Mouse (Mus musculus) CH12.LX (cell line): ENCODE measurements around the gene Nrn1. TPM values are rescaled to one million over a fixed set of nuclear protein-coding genes. Genes with fewer than 3 reads are reported as not detected.

Source experiments
- DNase-seq: peaks from one replicate; pipeline ENCODE4 v3.0.0-alpha.2; 2013; ENCODE audit errors: extremely low read depth
- H3K27ac ChIP-seq: 2 replicates; pipeline ENCODE4 v1.5.1; 2012; ENCODE audit warnings: low read depth, mild to moderate bottlenecking, control low read depth, moderate library complexity; ENCODE audit not compliant: insufficient read depth
- H3K27me3 ChIP-seq: replicated peaks from 2 replicates; pipeline ENCODE3; 2012; ENCODE audit warnings: inconsistent platforms
- H3K36me3 ChIP-seq, 2 experiments: replicated peaks in 1 of 2; 2 replicates each; pipeline versions ENCODE3 to v1.6.1; 2012; ENCODE audit warnings: inconsistent platforms in 1 of 2, low read length in 1 of 2, mild to moderate bottlenecking in 1 of 2, mixed read lengths in 1 of 2, moderate library complexity in 1 of 2; ENCODE audit not compliant: control insufficient read depth in 1 of 2, insufficient read depth in 1 of 2
- H3K4me1 ChIP-seq, 2 experiments: 2 replicates each; pipeline ENCODE4 v1.6.1; 2012; ENCODE audit warnings: inconsistent platforms in 1 of 2, moderate library complexity in 1 of 2; ENCODE audit not compliant: insufficient read depth in 2 of 2, control insufficient read depth in 1 of 2
- H3K4me2 ChIP-seq: 2 replicates; pipeline ENCODE4 v1.6.1; 2012; ENCODE audit warnings: low read depth, mild to moderate bottlenecking, control low read depth; ENCODE audit not compliant: poor library complexity, insufficient read depth, severe bottlenecking
- H3K4me3 ChIP-seq, 3 experiments: fragments of 150-350 bp in 1 of 3; sonication (generic) in 1 of 3; replicated peaks in 1 of 3; 2 replicates each; pipeline versions ENCODE3 to v1.5.1; 2011 to 2012; ENCODE audit warnings: low read depth in 2 of 3, low read length in 2 of 3, mild to moderate bottlenecking in 2 of 3, moderate library complexity in 2 of 3, control low read depth in 1 of 3, improper control_type of control experiment in 1 of 3, inconsistent platforms in 1 of 3, mixed read lengths in 1 of 3; ENCODE audit not compliant: poor library complexity in 1 of 3
- H3K79me2 ChIP-seq: replicated peaks from 2 replicates; pipeline ENCODE4 v1.6.1; 2012; ENCODE audit warnings: mild to moderate bottlenecking, moderate library complexity; ENCODE audit not compliant: control insufficient read depth, poor library complexity, insufficient read depth, severe bottlenecking; ENCODE audit errors: extremely low read depth
- H3K9ac ChIP-seq: 2 replicates; pipeline ENCODE4 v1.6.1; 2012; ENCODE audit warnings: low read depth, mild to moderate bottlenecking, control low read depth, moderate library complexity; ENCODE audit not compliant: insufficient read depth
- H3K9me3 ChIP-seq: replicated peaks from 2 replicates; pipeline ENCODE3; 2012; ENCODE audit warnings: low read length, inconsistent platforms, mixed read lengths
- CHD2 ChIP-seq: IDR thresholded peaks from 2 replicates; pipeline ENCODE4 v1.6.1; 2011; ENCODE audit warnings: low read length, improper control_type of control experiment
- ELF1 ChIP-seq: IDR thresholded peaks from 2 replicates; pipeline ENCODE4 v1.6.1; 2014; ENCODE audit warnings: low read depth, mild to moderate bottlenecking, inconsistent platforms, low read length, improper control_type of control experiment
- EP300 ChIP-seq: IDR thresholded peaks from 2 replicates; pipeline ENCODE4 v1.6.1; 2011; ENCODE audit warnings: low read length, improper control_type of control experiment
- HCFC1 ChIP-seq: IDR thresholded peaks from 2 replicates; pipeline ENCODE4 v1.6.1; 2012; ENCODE audit warnings: low read depth, mild to moderate bottlenecking, inconsistent platforms, low read length, improper control_type of control experiment
- IRF4 ChIP-seq: IDR thresholded peaks from 2 replicates; pipeline ENCODE4 v1.6.1; 2014; ENCODE audit warnings: low read depth, mild to moderate bottlenecking, inconsistent platforms, low read length, improper control_type of control experiment
- MAFK ChIP-seq: IDR thresholded peaks from 2 replicates; pipeline ENCODE4 v1.6.1; 2011; ENCODE audit warnings: low read length, improper control_type of control experiment; ENCODE audit not compliant: insufficient replicate concordance
- MAZ ChIP-seq: IDR thresholded peaks from 2 replicates; pipeline ENCODE4 v1.6.1; 2012; ENCODE audit warnings: low read depth, mild to moderate bottlenecking, inconsistent platforms, low read length, improper control_type of control experiment, moderate library complexity
- MEF2A ChIP-seq: IDR thresholded peaks from 2 replicates; pipeline ENCODE4 v1.6.1; 2014; ENCODE audit warnings: low read depth, mild to moderate bottlenecking, inconsistent platforms, low read length, improper control_type of control experiment, borderline replicate concordance
- MYC ChIP-seq: IDR thresholded peaks from 2 replicates; pipeline ENCODE4 v1.6.1; 2011; ENCODE audit warnings: low read depth, mild to moderate bottlenecking, improper control_type of control experiment, low read length
- NRF1 ChIP-seq: IDR thresholded peaks from 2 replicates; pipeline ENCODE4 v1.6.1; 2014; ENCODE audit warnings: low read depth, mild to moderate bottlenecking, inconsistent platforms, low read length, improper control_type of control experiment, moderate library complexity
- RAD21 ChIP-seq: IDR thresholded peaks from 2 replicates; pipeline ENCODE4 v1.6.1; 2011; ENCODE audit warnings: low read depth, mild to moderate bottlenecking, low read length, improper control_type of control experiment, moderate library complexity
- RCOR1 ChIP-seq: conservative IDR thresholded peaks from 2 replicates; pipeline ENCODE4 v1.6.1; 2012; ENCODE audit warnings: low read depth, mild to moderate bottlenecking, inconsistent platforms, low read length, improper control_type of control experiment
- SIN3A ChIP-seq: IDR thresholded peaks from 2 replicates; pipeline ENCODE4 v1.6.1; 2012; ENCODE audit warnings: low read length, improper control_type of control experiment, inconsistent platforms
- SMC3 ChIP-seq: IDR thresholded peaks from 2 replicates; pipeline ENCODE4 v1.6.1; 2011; ENCODE audit warnings: low read depth, low read length, improper control_type of control experiment
- TCF12 ChIP-seq: IDR thresholded peaks from 2 replicates; pipeline ENCODE4 v1.6.1; 2014; ENCODE audit warnings: low read depth, mild to moderate bottlenecking, inconsistent platforms, low read length, improper control_type of control experiment
- ZKSCAN1 ChIP-seq: IDR thresholded peaks from 2 replicates; pipeline ENCODE4 v1.6.1; 2012; ENCODE audit warnings: low read depth, inconsistent platforms, low read length, improper control_type of control experiment, borderline replicate concordance
- dilution Hi-C: fragments of 300-500 bp; cut with MboI; formaldehyde crosslinking; loops from 2 replicates; pipeline ENCODE4 v1.14.3; 2020; ENCODE audit warnings: low sequenced_read_pairs; ENCODE audit not compliant: extremely low pct_unique_long_range_greater_than_20kb, extremely low pct_ligation_motif_present
- in situ Hi-C: fragments of 300-500 bp; cut with MboI; formaldehyde crosslinking; loops from 3 replicates; pipeline ENCODE4 v1.14.3; 2019; ENCODE audit warnings: low sequenced_read_pairs, low pct_ligation_motif_present, low pct_unique_long_range_greater_than_20kb, mixed read lengths
- polyA plus RNA-seq: library from polyadenylated mRNA; unstranded; fragments of >175 nt; gene quantifications from 2 replicates; pipeline ENCODE4 v1.2.1, GENCODE M21; 2012; ENCODE audit warnings: low read depth; ENCODE audit not compliant: insufficient read length
- total RNA-seq, 2 experiments: library from RNA; depleted of rRNA; stranded (reverse); fragments of 300-350 nt in 1 of 2; fragments of >200 nt in 1 of 2; gene quantifications; 2 replicates each; pipeline ENCODE4 v1.2.3; 2012 to 2014

Nrn1 gene
- total and polyA plus RNA-seq, 3 experiments = not detected

- no peak overlapping the region for H3K4me2 ChIP-seq
- H3K9ac ChIP-seq = no peak overlapping the region
- TF ChIP-seq RAD21 (no peak), NRF1 (no peak), MYC (no peak), CHD2 (no peak), HCFC1 (no peak), SMC3 (no peak), IRF4 (no peak), ELF1 (no peak)
- H3K36me3 ChIP-seq = no peaks in the 10 kb centered on the region
- H3K4me3 ChIP-seq = no peak overlapping the region
- dilution Hi-C loops = no loop called here
- in situ Hi-C loops = no loop called here
- no peaks in the 10 kb centered on the region for H3K27me3 ChIP-seq
- no peak overlapping the region for H3K27ac ChIP-seq
- no peaks in the 10 kb centered on the region for H3K4me1 ChIP-seq
- H3K79me2 ChIP-seq = no peaks in the 10 kb centered on the region
- no peaks in the 10 kb centered on the region for H3K9me3 ChIP-seq
- no peak for DNase-seq
Measured at GRCm38 (mm10) chr13:36683581-36683980, 51.4 kb downstream of the Nrn1 start.

- Histone ChIP-seq H3K27ac (no peak overlapping the region), H3K4me2 (no peak overlapping the region), H3K4me1 (no peaks in the 10 kb centered on the region), H3K9ac (no peak overlapping the region), H3K79me2 (no peaks in the 10 kb centered on the region), H3K4me3 (no peak overlapping the region), H3K27me3 (no peaks in the 10 kb centered on the region), H3K36me3 (no peaks in the 10 kb centered on the region), H3K9me3 (no peaks in the 10 kb centered on the region)
- no peak for TF ChIP-seq EP300
- no peak for TF ChIP-seq MEF2A
- TF ChIP-seq MAZ = no peak
- no peak for TF ChIP-seq MYC
- TF ChIP-seq RCOR1 = no peak
- no peak for TF ChIP-seq IRF4
- TF ChIP-seq SMC3 = no peak
- no peak for TF ChIP-seq SIN3A
- TF ChIP-seq ZKSCAN1 = no peak
- TF ChIP-seq TCF12 = no peak
- TF ChIP-seq MAFK = no peak
- TF ChIP-seq CHD2 = no peak
- in situ Hi-C loops = no loop called here
- no peak for DNase-seq
- dilution Hi-C loops = no loop called here
Measured at GRCm38 (mm10) chr13:36680690-36681355, 54.1 kb downstream of the Nrn1 start.
